Mouse (Mus musculus) liver, embryonic 12.5 days (tissue): Measurements from ENCODE around the gene Med24. TPM values are rescaled to one million over a fixed set of nuclear protein-coding genes. Genes with fewer than 3 reads are reported as not detected.
"Not testable (repeated sequence)": the region's sequence is repeated elsewhere in the genome, so short reads cannot be mapped to it uniquely, and the experiment has no call there.

ENCODE experiments used
- ATAC-seq: fragments of 200-750 bp; cut with Nextera tagmentation; 2 replicates; pipeline ENCODE4 v1.8.0; 2017; ENCODE audit warnings: moderate number of reproducible peaks, mild to moderate bottlenecking, moderate library complexity
- H3K27ac ChIP-seq: fragments of 300-500 bp; sonication (generic); 2 replicates; pipeline ENCODE4 v1.5.1; 2016; ENCODE audit warnings: mild to moderate bottlenecking
- H3K27me3 ChIP-seq: fragments of 300-500 bp; sonication (generic); replicated peaks from 2 replicates; pipeline ENCODE4 v1.6.1; 2016; ENCODE audit warnings: mild to moderate bottlenecking, moderate library complexity
- H3K36me3 ChIP-seq: fragments of 300-500 bp; sonication (generic); 2 replicates; pipeline ENCODE4 v1.6.1; 2016; ENCODE audit warnings: mild to moderate bottlenecking, moderate library complexity
- H3K4me1 ChIP-seq: fragments of 300-500 bp; sonication (generic); 2 replicates; pipeline ENCODE4 v1.6.1; 2016
- H3K4me2 ChIP-seq: fragments of 300-500 bp; sonication (generic); 2 replicates; pipeline ENCODE4 v1.6.1; 2016; ENCODE audit warnings: mild to moderate bottlenecking, moderate library complexity
- H3K4me3 ChIP-seq: fragments of 300-500 bp; sonication (generic); 2 replicates; pipeline ENCODE4 v1.5.1; 2016; ENCODE audit warnings: mild to moderate bottlenecking, moderate library complexity
- H3K9ac ChIP-seq: fragments of 300-500 bp; sonication (generic); 2 replicates; pipeline ENCODE4 v1.6.1; 2016; ENCODE audit warnings: mild to moderate bottlenecking, moderate library complexity
- H3K9me3 ChIP-seq: fragments of 300-500 bp; sonication (generic); replicated peaks from 2 replicates; pipeline ENCODE4 v1.6.1; 2016; ENCODE audit warnings: mild to moderate bottlenecking, moderate library complexity
- WGBS: fragments of 180-500 bp; shearing (Covaris S2); methylation state at CpG from one replicate; pipeline ENCODE4 v1.1.7; 2016; ENCODE audit not compliant: insufficient replicate concordance; 5-methylcytosine and 5-hydroxymethylcytosine counted together
- polyA plus RNA-seq: library from polyadenylated mRNA; unstranded; fragments of >200 nt; fragmentation: Nextera tagmentation; extraction: Ambion mirVana; gene quantifications from 2 replicates; pipeline ENCODE4 v1.2.1, GENCODE M21; 2016

The Med24 gene
- polyA plus RNA-seq, 1 experiment from 2014 or later = 43.7 TPM

DNA sequence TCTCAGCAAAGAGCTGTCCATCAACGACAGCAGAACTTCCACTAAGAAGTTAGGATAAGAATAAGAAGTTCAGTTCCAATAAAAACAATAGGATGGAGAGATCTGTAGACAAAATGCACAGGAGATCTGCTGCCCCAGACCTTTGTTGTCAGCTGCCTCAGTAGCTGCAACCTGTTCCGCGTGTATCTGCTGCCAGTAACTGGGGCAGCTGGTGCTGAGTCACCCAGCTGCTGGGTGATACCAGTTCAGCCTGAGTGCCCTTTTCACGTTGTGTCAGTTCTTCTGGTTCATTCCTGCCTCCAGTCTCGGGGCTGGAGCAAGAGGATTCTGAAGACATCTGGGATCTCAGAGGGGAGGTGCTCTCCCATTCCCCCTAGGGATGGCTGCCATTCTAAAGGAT lies 57.4 kb downstream of the Med24 start:
- peaks cover 49% of the 10 kb centered on the region for H3K27me3 ChIP-seq
- H3K27ac ChIP-seq = no peak overlapping the region
- no peaks in the 10 kb centered on the region for H3K9me3 ChIP-seq
- H3K9ac ChIP-seq = no peak overlapping the region
- peak overlapping the region; percentile 39; the same call in 1 of the 2 replicates for H3K4me2 ChIP-seq
- H3K4me1 ChIP-seq = peaks cover 20% of the 10 kb centered on the region
- no peak overlapping the region for H3K4me3 ChIP-seq
- WGBS = 20% methylated on average over 5 of the region's 5 CpGs
- peak; percentile 57; the same call in 1 of the 2 replicates for ATAC-seq
- no peaks in the 10 kb centered on the region for H3K36me3 ChIP-seq

DNA sequence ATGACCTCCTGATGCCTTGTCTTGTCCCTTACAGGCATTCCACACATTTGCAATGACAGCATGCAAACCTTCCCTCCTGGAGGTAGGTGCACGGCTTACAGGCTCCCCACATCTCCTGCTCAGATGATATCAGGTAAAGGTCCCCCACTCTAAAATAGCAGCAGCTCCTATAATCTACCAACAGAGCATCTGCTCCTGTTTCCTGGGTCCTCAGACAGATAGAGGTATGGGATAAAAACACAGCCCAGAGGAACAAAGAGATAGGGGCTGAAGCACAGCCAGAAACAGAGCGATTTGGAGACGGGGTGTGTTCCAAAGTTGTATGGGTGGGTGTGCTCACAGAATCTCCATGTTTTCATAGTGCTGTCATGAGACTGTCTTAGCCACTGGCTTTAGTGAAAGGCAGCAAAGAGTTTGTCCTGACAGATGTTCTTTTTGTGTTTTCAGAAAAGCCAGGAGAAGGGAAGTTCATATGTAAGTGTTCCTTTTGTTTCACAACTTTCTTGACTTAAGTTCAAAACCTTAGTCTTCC lies 57.9 kb downstream of the Med24 start:
- Histone ChIP-seq H3K4me2 (no peak overlapping the region), H3K9ac (no peak overlapping the region), H3K4me3 (no peak overlapping the region), H3K36me3 (no peaks in the 10 kb centered on the region), H3K4me1 (peaks cover 20% of the 10 kb centered on the region), H3K27ac (no peak overlapping the region), H3K9me3 (no peaks in the 10 kb centered on the region), H3K27me3 (peaks cover 54% of the 10 kb centered on the region)
- no peak for ATAC-seq
- WGBS = 37% methylated on average over 3 of the region's 3 CpGs

DNA sequence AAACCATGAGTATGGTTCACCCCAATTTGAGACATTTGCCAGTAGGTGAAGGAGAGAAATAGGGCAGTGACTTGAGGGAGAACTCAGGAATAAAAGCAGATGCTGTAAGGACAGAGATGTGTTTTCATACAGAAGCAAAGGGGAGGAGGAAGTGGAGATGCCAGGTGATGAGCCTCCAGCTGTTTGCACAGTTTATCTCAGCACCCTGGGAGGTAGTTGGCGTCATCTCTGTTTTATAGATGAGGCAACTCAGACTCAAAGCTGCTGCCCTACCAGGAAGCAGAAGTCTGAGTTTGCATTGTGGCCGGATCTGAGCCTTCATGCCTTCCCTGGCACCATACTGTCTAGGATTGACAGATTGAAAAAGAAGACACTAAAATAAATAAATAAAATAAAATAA lies 60.3 kb downstream of the Med24 start:
- ATAC-seq = no peak

GRCm38 (mm10) chr11:98664091-98664490 lies 65.1 kb downstream of the Med24 start, which contains the start of gene Gsdma:
Gene Gsdma (plus strand): TSS chr11:98664351.
- 17% methylated on average over 4 of the region's 4 CpGs for WGBS
- Histone ChIP-seq H3K4me1 (no peaks in the 10 kb centered on the region), H3K36me3 (no peaks in the 10 kb centered on the region), H3K9ac (no peak within 1 kb of the TSS), H3K4me3 (no peak within 1 kb of the TSS), H3K4me2 (no peak within 1 kb of the TSS), H3K27ac (no peak within 1 kb of the TSS), H3K9me3 (no peaks in the 10 kb centered on the region), H3K27me3 (peaks cover 72% of the 10 kb centered on the region)
- ATAC-seq = no peak

More for the DNA sequence above, 60.3 kb downstream of the Med24 start:
- Histone ChIP-seq H3K27ac (no peak overlapping the region), H3K4me2 (no peak overlapping the region), H3K4me1 (peaks cover 20% of the 10 kb centered on the region), H3K36me3 (no peaks in the 10 kb centered on the region), H3K9ac (no peak overlapping the region), H3K9me3 (no peaks in the 10 kb centered on the region), H3K4me3 (no peak overlapping the region), H3K27me3 (peaks cover 67% of the 10 kb centered on the region)
- 23% methylated on average over 2 of the region's 2 CpGs for WGBS

- Histone ChIP-seq H3K9ac (no peak overlapping the region), H3K27ac (no peak overlapping the region), H3K4me1 (no peaks in the 10 kb centered on the region), H3K4me2 (no peak overlapping the region), H3K36me3 (no peaks in the 10 kb centered on the region), H3K9me3 (no peaks in the 10 kb centered on the region), H3K4me3 (no peak overlapping the region), H3K27me3 (peaks cover 51% of the 10 kb centered on the region)
- ATAC-seq = no peak
- 8% methylated on average over 6 of the region's 6 CpGs for WGBS
Observed at GRCm38 (mm10) chr11:98660517-98660916, 68.7 kb downstream of the Med24 start.

DNA sequence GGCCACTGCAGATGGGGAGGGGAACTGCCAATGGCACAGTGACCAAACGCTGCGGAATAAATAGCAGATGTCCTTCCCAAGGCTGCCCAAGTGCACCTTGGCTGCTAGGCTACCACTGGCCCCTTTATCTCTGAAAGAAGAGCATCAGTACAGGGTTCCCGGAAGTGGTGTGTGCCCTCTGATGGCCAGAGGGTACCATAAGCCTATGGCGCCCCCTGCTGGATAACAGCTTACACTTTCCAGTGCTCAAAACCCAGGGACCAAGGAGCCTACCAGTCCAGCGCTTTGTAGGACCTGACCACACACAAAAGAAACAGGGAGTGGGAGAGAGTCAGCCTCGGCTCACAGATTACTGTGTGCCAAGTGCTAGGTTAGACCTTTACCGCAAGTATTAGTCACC lies 74.2 kb downstream of the Med24 start:
- H3K4me1 ChIP-seq, H3K4me2 ChIP-seq, H3K4me3 ChIP-seq, H3K27ac ChIP-seq, H3K36me3 ChIP-seq, H3K9me3 ChIP-seq, H3K9ac ChIP-seq: not testable (repeated sequence)
- ATAC-seq = 0 out of 2 replicates have a peak, but pooled peaks have one; percentile 24
- 8% methylated on average over 7 of the region's 7 CpGs for WGBS
- H3K27me3 ChIP-seq = peaks cover 41% of the 10 kb centered on the region

Other genes with a start within 250 kb of the Med24 start
- gene Ikzf3, start 183.4 kb downstream of the Med24 start, polyA plus RNA-seq = 0.07 and 0.12 TPM in 2 replicates
- gene Zpbp2, start 178.3 kb downstream of the Med24 start, polyA plus RNA-seq = 0.46 and 0.55 TPM in 2 replicates
- gene Ormdl3, start 142.1 kb downstream of the Med24 start, polyA plus RNA-seq = 44.2 and 44.3 TPM in 2 replicates
- not detected in 2 replicates for gene Lrrc3c, start 131.1 kb downstream of the Med24 start, polyA plus RNA-seq
- gene Gm12355, start 103.8 kb downstream of the Med24 start, polyA plus RNA-seq = 0.87 and 0.96 TPM in 2 replicates
- not detected in 2 replicates for gene Gsdma3, start 103.1 kb downstream of the Med24 start, polyA plus RNA-seq
- gene Gsdma2, start 82.7 kb downstream of the Med24 start, polyA plus RNA-seq = not detected in 2 replicates
- not detected in 2 replicates for gene Gsdma, start 65.1 kb downstream of the Med24 start, polyA plus RNA-seq
- gene Psmd3, start 46.9 kb downstream of the Med24 start, polyA plus RNA-seq = 201 and 202 TPM in 2 replicates
- not detected in 2 replicates for gene Csf3, start 28.2 kb downstream of the Med24 start, polyA plus RNA-seq
- 13.0 and 13.3 TPM in 2 replicates for gene Thra, start 11.2 kb upstream of the Med24 start, polyA plus RNA-seq
- gene Nr1d1, start 45.9 kb upstream of the Med24 start, polyA plus RNA-seq = 1.3 and 1.4 TPM in 2 replicates
- 11.5 and 11.7 TPM in 2 replicates for gene Msl1, start 66.1 kb upstream of the Med24 start, polyA plus RNA-seq
- 26.4 and 29.7 TPM in 2 replicates for gene Casc3, start 75.5 kb upstream of the Med24 start, polyA plus RNA-seq
- 0.21 and 0.24 TPM in 2 replicates for gene Rapgefl1, start 107.3 kb upstream of the Med24 start, polyA plus RNA-seq
- 2.0 and 2.2 TPM in 2 replicates for gene Wipf2, start 134.2 kb upstream of the Med24 start, polyA plus RNA-seq
- 86.5 and 89.9 TPM in 2 replicates for gene Cdc6, start 178.4 kb upstream of the Med24 start, polyA plus RNA-seq
- 6.8 and 7.1 TPM in 2 replicates for gene Rara, start 198.4 kb upstream of the Med24 start, polyA plus RNA-seq